Mouse (Mus musculus): ENCODE results near the gene Pou2f3. TPM values are rescaled to one million over a fixed set of nuclear protein-coding genes. Genes with fewer than 3 reads are reported as not detected.

The Pou2f3 gene
- total RNA-seq, 2 experiments from 2014 or later = 0.15 to 0.23 TPM

DNA sequence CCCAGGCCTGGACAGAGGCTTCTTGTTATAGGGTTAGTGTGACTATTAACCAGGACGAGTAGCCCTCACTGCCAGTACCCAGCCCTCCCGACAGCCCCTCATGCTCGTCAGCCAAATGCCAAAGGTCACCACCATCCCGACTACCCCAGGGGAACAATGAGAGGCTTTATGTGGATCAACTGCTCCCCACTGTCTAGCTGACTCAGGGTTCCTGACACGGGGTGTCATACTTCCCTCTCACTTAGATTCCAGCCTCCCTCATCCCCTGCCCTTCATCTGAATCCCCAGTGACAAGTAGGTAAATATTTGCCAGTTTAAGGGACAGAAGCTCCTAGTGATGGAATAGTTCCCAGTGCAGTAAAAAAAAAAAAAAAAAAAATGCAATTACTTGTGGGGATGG is 22.1 kb upstream of the Pou2f3 start:
- no peak for DNase-seq (ENCODE audit: low spot score in 2 of 2)

DNA sequence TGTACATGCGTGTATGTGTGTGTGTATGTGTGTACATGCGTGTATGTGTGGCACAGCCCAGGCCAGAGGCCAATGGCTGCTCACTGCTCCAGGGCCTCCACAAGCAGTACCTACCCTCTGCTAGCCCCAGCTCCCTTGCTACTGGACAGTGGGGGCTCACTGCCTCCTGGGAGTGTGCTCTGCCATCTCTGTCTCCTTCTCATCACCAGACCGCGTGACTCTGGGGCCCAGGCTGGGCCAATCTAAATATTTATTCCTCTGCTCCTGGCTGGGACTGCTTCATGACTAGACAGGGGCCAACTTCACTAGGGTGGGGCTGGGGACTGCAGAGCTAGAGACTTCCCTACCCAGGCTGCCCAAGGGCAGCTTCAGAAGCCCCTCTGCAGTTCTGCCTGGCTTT is 21.6 kb upstream of the Pou2f3 start:
- no peak for DNase-seq (ENCODE audit: low spot score in 2 of 2)

DNA sequence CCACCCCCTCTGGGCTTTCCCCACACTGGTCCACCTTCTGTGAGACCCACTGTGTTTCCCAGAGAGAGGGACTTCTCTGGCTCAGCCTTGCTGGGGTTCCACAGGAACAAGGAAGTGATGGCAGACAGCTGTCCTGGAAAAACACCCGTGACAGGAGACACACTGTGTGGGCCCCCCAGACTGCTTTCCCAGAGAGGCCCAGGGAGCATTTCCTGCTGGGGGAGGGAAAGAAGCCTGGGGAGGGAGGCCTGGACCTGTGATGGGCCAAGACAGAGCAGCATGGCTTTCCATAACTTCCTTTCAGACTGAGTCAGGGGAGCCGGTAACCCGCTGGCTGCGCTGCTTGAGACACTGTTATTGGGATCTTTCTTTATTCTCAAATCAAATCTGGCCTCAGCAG is 20.7 kb upstream of the Pou2f3 start:
- no peak for DNase-seq (ENCODE audit: low spot score in 2 of 2)

DNA sequence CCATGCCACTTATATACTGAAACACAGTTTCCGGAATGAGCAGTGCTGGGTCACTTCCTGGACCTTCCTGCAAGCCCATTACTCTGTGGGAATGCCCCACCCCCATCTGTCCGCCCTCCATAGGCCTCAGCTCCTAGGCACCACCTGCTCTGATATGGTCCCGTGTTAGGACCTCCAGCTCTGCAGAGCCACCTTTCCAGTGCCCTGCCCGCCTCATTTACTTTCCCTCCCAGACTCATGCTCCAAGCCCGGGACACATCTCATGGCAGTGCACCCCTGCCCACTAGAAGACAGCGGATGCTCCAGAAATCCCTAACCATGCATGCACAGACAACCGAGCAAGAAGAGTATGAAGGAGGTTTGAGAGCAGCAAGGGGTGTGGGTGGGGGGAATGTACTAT is 19.8 kb upstream of the Pou2f3 start:
- no peak for DNase-seq (ENCODE audit: low spot score in 2 of 2)

DNA sequence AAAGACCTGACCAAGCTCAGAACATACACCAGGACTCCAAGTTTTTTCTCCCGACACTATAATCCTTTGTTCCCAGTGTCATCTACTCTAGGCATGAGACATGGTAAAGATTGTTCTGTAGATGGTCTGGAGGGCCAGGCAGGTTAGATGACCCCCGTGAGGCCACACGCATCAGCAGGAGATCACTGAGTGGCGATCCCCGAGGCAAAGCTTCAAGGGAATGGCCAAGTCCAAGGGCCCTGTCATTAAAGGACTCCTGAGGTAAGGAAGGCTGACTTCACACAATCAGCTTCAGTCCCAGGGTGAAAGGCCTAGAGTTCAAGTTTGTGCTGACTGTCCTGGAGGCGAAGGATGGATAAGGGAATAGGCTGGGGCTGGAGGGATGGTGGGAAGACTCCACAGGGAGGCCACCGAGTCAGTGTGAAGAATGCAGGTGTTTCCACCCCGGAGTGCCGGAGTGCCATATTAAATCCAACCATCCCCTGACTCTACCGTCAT is 19.3 kb upstream of the Pou2f3 start:
- DNase-seq (ENCODE audit: low spot score in 2 of 2) = no peak

DNA sequence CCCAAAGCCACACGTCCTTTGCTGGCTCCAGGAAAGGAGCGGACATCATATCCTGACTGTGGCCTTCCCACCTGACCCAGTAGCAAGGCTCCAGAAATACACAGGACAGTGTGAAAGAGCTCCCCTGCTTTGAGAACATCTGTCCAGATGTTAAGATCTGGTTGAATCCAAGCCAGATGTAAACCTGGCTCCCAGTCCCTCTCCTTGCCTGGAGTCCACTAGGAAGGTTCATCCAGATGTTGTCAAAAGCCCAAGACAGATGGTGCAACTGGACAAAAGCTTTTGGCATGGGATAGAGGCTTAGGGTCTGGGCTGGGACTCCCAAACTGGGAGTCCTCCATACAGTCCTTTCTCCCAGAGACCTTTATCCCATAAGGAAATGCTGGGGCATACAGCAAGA is 18.6 kb upstream of the Pou2f3 start:
- no peak for DNase-seq (ENCODE audit: low spot score in 2 of 2)

DNA sequence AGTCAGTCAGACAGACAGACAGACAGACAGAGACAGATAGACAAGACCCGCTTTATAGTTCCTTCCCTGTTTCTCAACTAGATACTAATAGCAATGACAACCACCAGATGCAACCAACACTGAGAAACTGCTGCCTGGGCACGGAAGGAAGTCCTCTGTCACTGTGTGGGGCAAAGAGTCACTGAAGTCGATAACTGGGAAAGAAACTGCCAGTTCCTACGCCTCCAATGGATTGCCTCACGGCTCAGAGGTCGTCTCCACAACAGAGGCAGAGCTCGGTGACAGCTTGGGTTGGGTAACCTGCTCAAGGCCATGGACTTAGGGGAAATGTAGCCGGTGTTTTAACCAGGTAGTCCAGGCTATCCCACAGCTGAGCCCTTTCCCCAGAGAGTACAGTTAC is 17.5 kb upstream of the Pou2f3 start:
- DNase-seq (ENCODE audit: low spot score in 2 of 2) = no peak

DNA sequence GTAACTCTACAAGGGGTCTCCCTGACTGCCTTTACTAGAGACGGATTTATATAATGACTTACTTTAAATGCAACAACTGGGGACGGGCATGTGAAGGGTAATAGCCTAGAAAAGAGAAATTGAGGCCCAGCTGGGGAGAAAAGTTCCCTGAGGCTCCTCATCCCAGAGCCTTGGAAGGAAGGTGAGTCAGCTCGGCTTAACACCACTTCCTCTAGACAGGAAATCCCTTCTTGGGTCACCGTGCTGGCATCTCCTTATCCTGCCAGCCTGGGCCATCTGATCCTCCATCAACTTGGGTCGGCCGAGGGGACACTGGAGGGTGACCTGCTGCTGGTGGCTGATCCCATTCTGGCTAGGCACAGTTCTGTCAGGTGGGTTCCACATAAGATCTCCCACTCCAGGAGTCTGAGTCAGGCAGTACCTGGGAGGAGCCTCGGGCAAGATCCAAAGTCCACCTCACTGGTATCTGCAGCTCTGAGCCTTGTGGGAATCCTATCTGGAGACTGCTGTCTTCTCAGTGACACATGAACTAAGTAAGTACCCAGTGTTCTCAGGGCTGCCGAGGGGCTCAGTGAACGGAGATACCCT is 16.5 kb upstream of the Pou2f3 start:
- DNase-seq (ENCODE audit: low spot score in 2 of 2) = no peak

DNA sequence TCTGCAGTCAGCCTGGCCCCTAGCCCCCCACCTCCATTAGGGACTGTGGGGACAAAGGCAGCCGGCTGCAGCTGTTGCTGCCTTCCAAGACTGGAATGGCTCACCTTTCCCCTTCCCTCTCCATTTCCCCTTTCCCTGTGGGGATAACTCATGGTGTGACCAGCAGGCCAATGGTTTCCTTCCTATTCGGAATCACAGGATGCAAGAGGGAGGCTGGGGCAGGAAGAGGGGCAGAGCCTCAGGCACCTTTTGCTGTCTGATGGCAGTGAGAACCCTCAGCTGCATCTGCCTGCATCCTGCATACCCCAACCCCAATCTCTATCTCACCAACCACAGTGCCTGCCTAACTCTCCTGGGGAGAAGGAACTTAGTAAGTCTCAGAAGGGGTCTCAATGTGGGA is 15.3 kb upstream of the Pou2f3 start:
- no peak for DNase-seq (ENCODE audit: low spot score in 2 of 2)

DNA sequence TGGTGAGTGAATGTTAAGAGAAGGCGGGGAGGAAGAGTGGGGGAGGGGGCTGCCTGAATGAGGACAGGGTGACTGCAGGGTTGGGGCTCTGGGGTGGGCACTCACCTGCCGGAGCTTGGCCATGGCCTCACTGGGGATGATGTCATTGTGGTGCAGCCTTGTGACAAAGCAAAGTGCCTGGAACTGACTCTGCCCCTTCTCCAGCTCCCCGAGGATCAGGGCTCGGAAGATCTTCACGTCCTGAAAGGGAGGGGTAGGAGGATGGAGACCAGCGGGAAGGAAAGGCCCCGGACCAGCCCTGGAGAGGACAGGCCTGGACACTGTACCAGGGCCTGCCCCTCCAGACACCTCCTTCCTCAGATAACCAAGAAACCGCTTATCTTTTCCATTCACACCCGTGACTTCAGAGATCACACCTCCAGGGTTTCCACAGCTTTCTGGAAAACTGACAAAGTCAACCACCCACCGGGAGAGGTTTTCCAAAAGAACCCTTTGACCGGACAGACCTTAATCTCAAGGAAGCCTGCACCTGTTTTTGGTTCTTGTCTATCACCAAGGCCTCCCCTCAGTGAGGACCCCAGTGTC is 14.7 kb upstream of the Pou2f3 start:
- no peak for DNase-seq (ENCODE audit: low spot score in 2 of 2)

DNA sequence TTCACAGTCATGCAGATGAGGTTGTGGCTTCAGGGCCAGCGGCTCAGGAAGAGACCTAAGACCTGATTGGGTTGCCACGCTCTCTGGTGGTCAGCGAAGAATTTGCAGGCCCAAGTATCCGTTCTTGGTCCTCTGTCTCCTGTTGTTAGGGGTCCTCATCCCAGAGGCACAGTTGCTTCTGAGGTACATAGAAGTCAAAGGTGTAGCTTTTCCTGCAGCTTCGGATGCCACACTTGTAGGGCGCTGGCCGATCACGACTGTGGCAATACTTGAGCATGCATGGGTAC is 12.2 kb upstream of the Pou2f3 start:
- DNase-seq (ENCODE audit: low spot score in 2 of 2) = peak in 1 of 2 experiments; percentile 17

DNA sequence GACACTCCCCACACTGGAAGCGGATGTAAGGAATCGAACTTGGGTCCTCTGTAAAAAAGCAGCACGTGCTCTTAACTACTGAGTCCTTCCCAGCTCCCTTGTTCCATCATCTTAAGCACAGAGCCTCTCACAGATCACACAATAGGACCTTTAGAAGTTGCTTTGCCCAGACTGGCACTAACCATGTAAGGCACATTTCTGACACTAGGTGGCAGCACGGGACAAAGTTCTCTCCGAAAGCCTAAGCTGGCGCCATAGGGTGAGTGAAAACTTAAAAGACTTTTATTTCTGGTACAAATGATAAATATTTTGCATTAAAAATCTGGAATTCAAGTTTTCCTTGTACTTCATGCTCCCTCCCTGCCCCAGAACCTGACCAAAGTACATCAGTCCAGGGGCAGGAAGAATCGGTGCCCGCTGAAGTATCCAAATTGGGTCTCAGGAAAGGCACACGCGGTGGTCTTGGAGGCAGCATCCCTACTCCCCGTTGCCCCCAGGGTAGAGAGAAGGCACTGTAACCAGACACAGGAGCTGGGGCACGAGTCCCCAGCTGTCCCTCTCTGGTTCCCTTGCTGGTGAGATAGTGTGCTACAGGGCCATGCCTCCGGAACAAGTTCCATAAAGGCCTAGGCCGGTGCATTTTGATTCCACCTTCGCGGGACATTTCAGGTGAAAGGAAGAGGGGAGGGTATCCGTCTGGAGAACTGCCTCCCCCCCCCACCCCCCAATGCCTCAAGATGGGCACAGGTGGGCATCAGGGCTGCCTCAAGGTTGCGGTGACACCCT is 11.7 kb upstream of the Pou2f3 start:
- peak; percentile 66 to 85 for DNase-seq (ENCODE audit: low spot score in 2 of 2)

DNA sequence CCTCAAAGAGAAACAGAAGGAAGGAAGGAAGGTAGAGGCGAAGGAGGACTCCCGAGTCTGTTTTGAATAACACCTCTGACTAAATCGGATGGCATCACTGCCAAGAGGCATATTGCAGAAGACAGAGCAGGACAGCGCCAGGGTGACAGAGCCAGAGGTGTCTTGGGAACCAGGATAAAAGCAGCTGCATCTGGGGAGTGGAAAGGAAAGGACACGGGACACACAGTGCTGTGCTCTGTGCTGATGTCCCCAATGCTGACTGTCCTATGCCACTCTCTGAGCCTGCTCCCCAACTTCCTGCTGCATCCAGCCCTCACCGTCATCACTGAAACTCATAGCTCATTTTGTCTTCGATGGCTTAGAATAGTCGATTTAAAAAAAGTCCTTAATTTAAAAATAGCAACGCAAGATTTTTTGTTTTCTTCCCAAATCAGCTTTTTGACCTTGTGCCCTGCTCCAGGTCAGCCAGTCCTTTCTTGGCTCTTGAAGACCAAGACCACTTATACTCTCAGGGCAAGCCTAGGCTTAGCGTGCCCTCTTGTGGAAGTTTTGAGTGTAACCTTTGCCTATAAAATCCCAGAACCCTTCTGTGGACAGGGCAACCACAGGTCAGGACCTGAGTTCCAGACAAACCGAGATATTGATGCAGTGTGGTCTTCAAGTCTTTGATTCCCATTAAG is 742 bp upstream of the Pou2f3 start:
- peak; percentile 19 to 55 for DNase-seq (ENCODE audit: low spot score in 2 of 2)

DNA sequence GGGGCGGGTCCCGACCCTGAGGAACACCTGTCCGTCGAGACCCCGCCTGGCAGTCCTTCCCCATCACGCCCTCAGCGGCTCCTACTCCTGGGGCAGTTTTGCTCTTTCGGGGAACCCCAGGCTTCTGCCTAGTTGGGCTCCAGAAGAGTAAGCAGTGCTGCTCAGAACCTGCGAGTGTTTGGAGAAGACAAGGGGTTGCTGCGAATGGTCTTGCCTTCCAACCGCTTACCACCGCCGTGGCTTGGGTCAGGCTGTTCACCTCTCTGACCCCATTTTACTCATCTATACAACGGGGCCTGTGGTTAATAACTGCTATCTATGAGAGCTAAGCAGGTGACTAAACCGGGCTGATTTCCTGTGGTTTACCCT is 4.2 kb downstream of the Pou2f3 start:
- no peak for DNase-seq (ENCODE audit: low spot score in 2 of 2)

DNA sequence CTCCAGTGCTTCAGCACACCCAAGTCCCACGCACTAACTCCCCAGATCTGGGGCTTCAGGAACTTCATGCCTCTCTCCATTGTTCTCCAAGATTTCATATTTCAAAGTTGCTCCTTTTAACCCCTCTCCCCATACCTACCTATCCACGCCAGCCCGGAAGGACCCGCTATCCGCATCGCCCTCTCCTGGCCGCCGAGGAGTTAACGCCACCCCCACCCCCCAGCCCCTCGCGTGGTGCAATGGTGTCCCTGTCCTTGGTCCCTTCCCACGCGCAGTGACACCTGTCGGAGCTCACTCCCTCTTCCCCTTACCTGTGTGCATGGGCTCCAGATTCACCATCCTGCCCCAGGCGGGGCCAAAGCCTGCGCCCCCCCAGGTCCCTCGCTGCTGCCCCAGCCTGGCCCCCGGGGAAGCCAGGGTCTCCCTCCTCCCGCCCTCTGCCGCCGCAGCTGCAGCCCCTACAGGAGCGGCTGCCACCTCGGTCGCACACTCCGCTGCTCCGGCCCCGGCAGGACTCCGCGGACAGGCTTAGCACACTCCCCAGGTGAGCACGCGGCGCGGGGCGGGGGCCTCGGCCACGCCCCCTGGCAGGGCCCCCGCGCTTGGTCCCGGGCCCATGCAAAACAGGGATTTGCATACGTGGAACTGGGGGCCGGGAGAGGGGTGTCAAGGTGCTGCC is 4.7 kb downstream of the Pou2f3 start:
- DNase-seq (ENCODE audit: low spot score in 2 of 2) = peak in 1 of 2 experiments; percentile 19

DNA sequence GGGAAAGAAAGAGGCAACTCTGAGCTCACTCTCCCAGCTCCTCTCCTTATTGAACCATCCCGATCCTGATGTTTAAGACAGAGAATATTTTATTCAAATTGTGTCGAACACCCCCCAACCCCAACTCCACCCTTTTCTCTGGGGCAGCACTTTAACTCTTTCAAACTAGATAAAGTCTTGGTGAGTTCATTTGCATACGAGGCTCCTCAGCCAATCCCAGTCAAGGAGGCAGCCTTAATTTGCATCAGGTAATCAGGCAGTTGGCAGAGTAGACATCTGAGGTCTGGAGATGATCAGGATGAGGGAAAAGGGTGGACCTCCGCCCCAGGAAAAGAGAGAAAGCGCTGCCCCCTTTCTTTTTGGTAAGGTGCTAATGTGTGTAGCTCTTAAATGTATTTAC is 10.0 kb downstream of the Pou2f3 start:
- no peak for DNase-seq (ENCODE audit: low spot score in 2 of 2)

DNA sequence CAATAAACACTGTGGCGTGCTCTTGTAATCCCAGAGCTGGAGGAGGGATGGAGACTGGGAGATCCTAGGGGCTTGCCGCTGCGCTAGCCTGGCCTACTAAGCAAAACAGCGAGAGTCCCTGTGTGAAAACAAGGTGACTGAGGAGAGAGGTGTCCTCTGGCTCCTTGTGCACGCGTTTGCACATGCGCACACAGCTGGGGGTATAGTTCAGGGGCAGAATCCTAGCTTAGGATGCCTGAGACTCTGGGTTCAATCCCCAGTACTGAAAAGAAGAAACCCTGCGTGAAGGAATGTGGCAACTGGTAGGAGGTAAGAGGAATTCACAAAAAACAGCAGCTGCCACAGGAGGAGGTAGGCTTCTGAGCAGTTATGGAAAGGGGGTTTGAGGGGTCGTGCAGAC is 16.2 kb downstream of the Pou2f3 start:
- no peak for DNase-seq (ENCODE audit: low spot score in 2 of 2)

DNA sequence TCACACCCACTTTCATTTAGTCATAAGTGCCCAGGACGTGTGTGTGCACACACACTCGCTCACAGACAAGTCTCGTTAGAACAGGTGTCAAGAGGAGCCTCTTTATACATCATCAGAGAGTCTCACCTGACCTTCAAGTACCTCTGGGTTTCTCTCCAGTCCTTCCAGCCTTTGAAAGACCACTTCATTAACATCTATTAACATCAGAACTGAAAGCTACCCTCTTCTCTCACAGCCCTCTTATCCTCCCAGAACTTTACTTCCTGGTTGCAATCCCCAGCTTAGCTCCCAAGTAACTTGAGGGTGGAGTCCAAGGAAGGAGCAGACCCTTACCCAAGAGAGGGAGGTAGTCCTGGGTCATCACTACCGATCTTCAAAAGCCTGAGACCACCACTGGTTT is 18.6 kb downstream of the Pou2f3 start:
- DNase-seq (ENCODE audit: low spot score in 2 of 2) = no peak

DNA sequence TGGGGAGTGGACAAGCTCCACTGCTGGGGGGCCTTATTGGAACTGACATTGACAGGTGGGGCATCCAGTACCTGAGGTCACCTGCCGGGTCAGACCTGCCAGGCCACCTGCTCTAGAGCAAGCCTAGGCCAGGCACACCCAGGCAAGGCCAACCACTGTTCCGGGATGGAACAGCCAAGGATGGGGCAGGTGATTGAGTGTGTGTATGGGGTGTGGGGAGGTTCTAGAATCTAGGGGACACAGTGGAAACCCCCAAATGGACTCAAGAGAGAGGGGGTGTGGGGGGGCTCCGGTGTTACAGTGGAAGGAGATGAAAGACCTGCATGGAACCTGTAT is 21.2 kb downstream of the Pou2f3 start:
- DNase-seq (ENCODE audit: low spot score in 2 of 2) = no peak

DNA sequence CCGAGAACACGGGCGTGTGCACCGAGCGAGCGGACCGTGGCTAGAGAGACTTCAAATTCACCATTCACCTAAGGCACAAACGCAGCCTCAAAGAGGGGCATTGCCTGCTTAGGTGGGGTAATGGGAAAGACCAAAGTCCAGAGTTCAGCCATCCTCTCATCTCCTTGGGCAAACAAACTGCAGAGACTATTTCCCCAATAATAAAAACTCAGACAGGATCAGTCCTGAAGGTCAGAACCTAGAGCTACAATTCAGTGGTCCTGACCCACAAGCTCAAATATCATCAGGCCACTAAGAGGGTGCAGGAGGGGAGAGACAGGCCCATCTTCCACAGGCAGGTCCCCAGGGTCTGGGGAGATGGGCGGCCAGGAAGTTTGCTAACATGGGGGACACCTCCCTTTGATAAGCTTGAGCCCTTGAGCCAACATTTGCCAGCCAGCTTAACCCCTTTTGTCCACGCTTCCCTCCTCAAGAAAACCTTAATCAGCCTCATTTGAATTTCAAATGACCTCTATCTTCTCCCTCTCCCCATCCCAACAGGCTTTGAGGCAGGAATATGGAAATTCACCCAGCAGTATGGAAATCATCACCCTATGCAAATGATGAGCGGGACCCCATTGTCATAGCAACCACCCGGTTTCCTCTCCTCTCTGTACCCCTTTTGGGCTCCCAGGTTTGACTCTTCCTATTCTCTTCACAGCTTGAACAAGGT is 21.7 kb downstream of the Pou2f3 start:
- no peak for DNase-seq (ENCODE audit: low spot score in 2 of 2)

DNA sequence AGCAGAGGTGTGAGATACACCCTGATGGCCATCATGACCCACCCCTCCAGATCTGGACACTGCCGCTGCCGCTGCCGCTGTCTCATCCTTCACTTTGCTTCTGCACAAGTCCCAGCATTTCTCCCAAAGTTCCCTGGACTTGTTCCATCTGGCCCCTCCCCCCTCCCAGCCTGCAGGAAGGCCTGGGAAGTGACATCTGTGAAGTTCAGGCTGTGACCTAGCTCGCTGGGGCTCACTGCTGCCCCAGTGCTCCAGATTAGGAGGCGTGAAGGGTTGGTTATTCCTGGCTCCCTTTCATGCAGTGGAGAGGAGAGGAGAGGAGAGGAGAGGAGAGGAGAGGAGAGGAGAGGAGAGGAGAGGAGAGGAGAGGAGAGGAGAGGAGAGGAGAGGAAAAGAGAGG is 30.6 kb downstream of the Pou2f3 start:
- no peak for DNase-seq (ENCODE audit: low spot score in 2 of 2)

Data from gastrocnemius, postnatal 4 days (tissue).